Comparison of ENCODE assay signal across 8 mouse cellular contexts in the genomic region with DNA sequence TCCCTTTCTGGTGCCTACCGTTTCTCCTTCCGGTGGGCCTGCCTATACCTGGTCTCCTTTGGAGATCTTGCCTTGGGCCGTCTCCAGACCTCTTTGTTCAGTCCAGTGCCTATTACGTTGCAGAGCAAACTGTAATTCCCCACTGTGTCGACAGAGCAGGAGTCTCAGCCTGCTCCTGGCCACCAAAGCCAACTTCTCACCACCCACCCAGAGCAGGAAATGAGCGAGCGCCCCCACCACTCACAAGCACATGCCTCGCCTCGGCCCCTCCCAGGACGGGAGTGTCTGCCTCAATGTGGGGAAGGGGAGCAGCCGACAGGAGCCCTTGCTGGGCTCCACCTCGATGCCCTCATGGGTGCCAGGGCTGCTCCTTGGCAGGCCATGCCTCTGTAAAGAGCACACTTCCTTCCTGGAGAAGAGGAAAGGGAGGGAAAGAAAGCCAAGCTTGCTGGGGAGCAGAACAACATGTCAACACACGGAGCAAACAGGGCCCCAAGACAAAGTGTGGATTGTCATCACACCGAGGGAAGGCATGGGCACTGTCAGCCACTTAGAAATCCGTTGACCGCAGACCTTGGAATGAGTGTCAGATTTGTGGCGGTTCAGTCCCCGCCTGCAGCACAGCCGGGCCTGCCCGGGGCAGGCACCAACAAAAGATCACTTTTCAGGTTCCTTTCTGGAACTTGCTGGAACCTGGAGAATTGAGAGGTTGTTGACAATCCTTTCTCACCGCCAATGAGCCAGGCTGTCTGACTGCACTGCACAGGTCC. TPM values are rescaled to one million over a fixed set of nuclear protein-coding genes. Genes with fewer than 3 reads are reported as not detected.
DNase-seq lines count a peak whose midpoint lies in the region; ATAC-seq lines count a peak whose summit lies in the region.

No protein-coding gene starts in this region.

- no peaks in the 10 kb centered on the region for H3K9me3 ChIP-seq in intestine, embryonic 14.5 days (ENCODE audit: control insufficient read depth, low read length)
- H3K9me3 ChIP-seq in midbrain, embryonic 11.5 days (ENCODE audit: control insufficient read depth, low read length), result no peaks in the 10 kb centered on the region

- no peak overlapping the region for H3K4me2 ChIP-seq in intestine, embryonic 14.5 days (ENCODE audit: low read length)
- H3K4me2 ChIP-seq in midbrain, embryonic 11.5 days, result no peak overlapping the region

- H3K4me3 ChIP-seq in intestine, embryonic 14.5 days (ENCODE audit: low read depth, low read length), result no peak overlapping the region
- H3K4me3 ChIP-seq in macrophage (ENCODE audit: inconsistent target), result no peak overlapping the region
- H3K4me3 ChIP-seq in midbrain, embryonic 11.5 days (ENCODE audit: low read depth, low read length), result no peak overlapping the region

- peak overlapping the region; percentile 47 for H3K27ac ChIP-seq in intestine, embryonic 14.5 days (ENCODE audit: low read depth)
- peak overlapping the region; percentile 90 for H3K27ac ChIP-seq in macrophage
- H3K27ac ChIP-seq in midbrain, embryonic 11.5 days (ENCODE audit: low read depth, low read length), result no peak overlapping the region

- DNase-seq in heart, adult 11 months, result peak; percentile 95
- no peak for DNase-seq in heart, postnatal 25 days (ENCODE audit: low spot score)
- DNase-seq in ZHBTc4 (ENCODE audit: low read depth, low spot score), result peak; percentile 62
- DNase-seq in intestine, embryonic 14.5 days (ENCODE audit: low spot score), result no peak
- no peak for DNase-seq in cerebellum, postnatal 4 days (ENCODE audit: low spot score in 2 of 2)
- DNase-seq in midbrain, embryonic 11.5 days (ENCODE audit: low spot score, missing footprints), result no peak

- H3K4me1 ChIP-seq in intestine, embryonic 14.5 days (replicated peaks; ENCODE audit: control insufficient read depth, insufficient read depth, low read length), result peaks cover 19% of the 10 kb centered on the region
- H3K4me1 ChIP-seq in midbrain, embryonic 11.5 days (ENCODE audit: control insufficient read depth, insufficient read depth, low read length), result peaks cover 37% of the 10 kb centered on the region

- peak; percentile 32; the same call in 1 of the 2 replicates for ATAC-seq in intestine, embryonic 14.5 days (replicated peaks; ENCODE audit: low FRiP score, low TSS enrichment, low read depth)
- no peak for ATAC-seq in monocyte, adult 5-6 weeks (replicated peaks; ENCODE audit: insufficient number of reproducible peaks, low FRiP score, low TSS enrichment, poor library complexity, severe bottlenecking)
- no peak for ATAC-seq in midbrain, embryonic 11.5 days (ENCODE audit: low FRiP score)

- peaks cover 44% of the 10 kb centered on the region for H3K36me3 ChIP-seq in intestine, embryonic 14.5 days (ENCODE audit: control insufficient read depth, insufficient read depth, low read length)
- H3K36me3 ChIP-seq in macrophage (ENCODE audit: inconsistent target), result no peaks in the 10 kb centered on the region
- peaks cover 11% of the 10 kb centered on the region; the same call in 1 of the 2 replicates for H3K36me3 ChIP-seq in midbrain, embryonic 11.5 days (ENCODE audit: control insufficient read depth, insufficient read depth, low read length)

- H3K9ac ChIP-seq in intestine, embryonic 14.5 days (ENCODE audit: low read length), result no peak overlapping the region
- no peak overlapping the region for H3K9ac ChIP-seq in midbrain, embryonic 11.5 days (ENCODE audit: low read length)

- H3K79me2 ChIP-seq in macrophage (ENCODE audit: inconsistent target), result no peaks in the 10 kb centered on the region

- H3K27me3 ChIP-seq in intestine, embryonic 14.5 days (replicated peaks; ENCODE audit: control insufficient read depth, insufficient read depth, low read length), result no peaks in the 10 kb centered on the region
- H3K27me3 ChIP-seq in midbrain, embryonic 11.5 days (ENCODE audit: control insufficient read depth, insufficient read depth, low read length), result no peaks in the 10 kb centered on the region

- intact Hi-C loops in heart, postnatal 25 days (cut with DNase I), result no loop called here

- 56% methylated on average over 21 of the region's 21 CpGs for WGBS in intestine, embryonic 14.5 days
- 45% methylated on average over 21 of the region's 21 CpGs for WGBS in macrophage (ENCODE audit: missing documents)
- 84% methylated on average over 21 of the region's 21 CpGs for WGBS in midbrain, embryonic 11.5 days

RNA-seq across cellular contexts. Expression of a gene that starts 22.0 kb away (rescaled TPM):
- total RNA-seq in heart, postnatal 25 days (2021), result 10 to 100 TPM; 37.3 to 40.6 TPM
- polyA plus RNA-seq in intestine, embryonic 14.5 days (2014; fragmentation: Nextera tagmentation; extraction: Ambion mirVana), result 20.1 and 21.1 TPM in 2 replicates
- 10 to 100 TPM; 15.9 to 99.6 (median 53.2) TPM for total RNA-seq in macrophage (2018; cell fraction: chromatin; rRNA removed)
- total RNA-seq in macrophage (2018; cell fraction: cytosol; rRNA removed), result 100 to 1,000 TPM in 1 of 26 experiments, 10 to 100 TPM in 25; 25.7 to 101 (median 73.3) TPM
- 100 to 1,000 TPM in 4 of 26 experiments, 10 to 100 TPM in 22; 24.4 to 126 (median 65.5) TPM for total RNA-seq in macrophage (2018; cell fraction: nucleus; rRNA removed)
- 33.5 to 58.8 TPM (median 46.5 TPM) in 3 replicates for polyA plus RNA-seq in macrophage (2018)
- 35.4 to 50.0 TPM (median 39.9 TPM) in 3 replicates for total RNA-seq in monocyte, adult 5-6 weeks (2017)
- 28.6 and 31.7 TPM in 2 replicates for polyA plus RNA-seq in midbrain, embryonic 11.5 days (2014; fragmentation: Nextera tagmentation; extraction: Ambion mirVana)

Comparison
In these comparisons a context has a peak if more than half of its experiments do, and no peak if none do; other contexts are left out.
1. DNase-seq: peak in heart, adult 11 months (single experiment) and ZHBTc4 (single experiment); none in heart, postnatal 25 days (single experiment), intestine, embryonic 14.5 days (single experiment), cerebellum, postnatal 4 days (0 of 2) and midbrain, embryonic 11.5 days (single experiment).